Mouse (Mus musculus) kidney, embryonic 16.5 days (tissue): ENCODE results near the gene Fam221b. TPM values are rescaled to one million over a fixed set of nuclear protein-coding genes. Genes with fewer than 3 reads are reported as not detected.

Experiments
- ATAC-seq: fragments of 200-750 bp; cut with Nextera tagmentation; 2 replicates; pipeline ENCODE4 v1.8.0; 2017; ENCODE audit warnings: moderate TSS enrichment; ENCODE audit not compliant: low FRiP score, low TSS enrichment
- H3K27ac ChIP-seq: fragments of 300-500 bp; sonication (generic); 2 replicates; pipeline ENCODE4 v1.5.1; 2014; ENCODE audit warnings: low read length
- H3K27me3 ChIP-seq: fragments of 300-500 bp; sonication (generic); 2 replicates; pipeline ENCODE4 v1.6.1; 2014; ENCODE audit warnings: low read length, control low read depth, mixed read lengths; ENCODE audit not compliant: insufficient read depth
- H3K36me3 ChIP-seq: fragments of 300-500 bp; sonication (generic); 2 replicates; pipeline ENCODE4 v1.6.1; 2014; ENCODE audit warnings: low read length, control low read depth, mixed read lengths; ENCODE audit not compliant: insufficient read depth
- H3K4me1 ChIP-seq: fragments of 300-500 bp; sonication (generic); 2 replicates; pipeline ENCODE4 v1.6.1; 2014; ENCODE audit warnings: low read length, control low read depth, mixed read lengths; ENCODE audit not compliant: insufficient read depth
- H3K4me2 ChIP-seq: fragments of 300-500 bp; sonication (generic); replicated peaks from 2 replicates; pipeline ENCODE4 v1.6.1; 2014; ENCODE audit warnings: low read depth, low read length
- H3K4me3 ChIP-seq: fragments of 300-500 bp; sonication (generic); 2 replicates; pipeline ENCODE4 v1.5.1; 2014; ENCODE audit warnings: mild to moderate bottlenecking, low read length
- H3K9ac ChIP-seq: fragments of 300-500 bp; sonication (generic); replicated peaks from 2 replicates; pipeline ENCODE4 v1.6.1; 2014; ENCODE audit warnings: low read length
- H3K9me3 ChIP-seq: fragments of 300-500 bp; sonication (generic); 2 replicates; pipeline ENCODE4 v1.6.1; 2016; ENCODE audit warnings: low read length, control low read depth
- WGBS: fragments of 180-500 bp; shearing (Covaris S2); extraction: QIAGEN DNeasy Blood & Tissue Kit; methylation state at CpG from one replicate; pipeline ENCODE4 v1.1.7; 2014; 5-methylcytosine and 5-hydroxymethylcytosine counted together
- polyA plus RNA-seq: library from polyadenylated mRNA; unstranded; fragments of >200 nt; fragmentation: Nextera tagmentation; extraction: Ambion mirVana; gene quantifications from 2 replicates; pipeline ENCODE4 v1.2.1, GENCODE M21; 2015

The Fam221b gene
- polyA plus RNA-seq, 1 experiment from 2014 or later: 1.6 TPM

DNA sequence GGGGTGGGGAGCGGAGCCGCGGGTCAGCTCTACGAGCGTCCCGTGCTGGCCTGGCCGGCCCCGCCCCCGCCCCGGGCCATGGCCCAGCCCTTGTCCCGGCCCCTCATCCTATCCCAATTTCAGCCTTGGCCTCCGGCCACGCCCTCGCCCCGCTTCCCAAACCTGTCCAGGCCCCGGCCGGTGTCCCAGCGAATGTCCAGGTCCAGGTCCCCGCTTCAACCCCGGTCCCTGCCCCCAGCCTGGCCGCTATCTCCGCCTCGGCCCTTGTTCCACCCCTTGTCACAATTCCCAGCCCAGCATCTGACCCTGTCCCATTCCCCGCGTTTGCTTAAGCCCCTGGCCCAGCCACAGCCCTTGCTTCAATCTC, 466 bp upstream of the Fam221b start:
- under 1% methylated on average over 22 of the region's 25 CpGs for WGBS

GRCm38 (mm10) chr4:43666412-43666811, 2.5 kb downstream of the Fam221b start:
- Histone ChIP-seq H3K27me3 (peaks cover 38% of the 10 kb centered on the region), H3K27ac (no peak overlapping the region), H3K4me3 (no peak overlapping the region), H3K36me3 (no peaks in the 10 kb centered on the region), H3K4me1 (peaks cover 11% of the 10 kb centered on the region; the same call in 1 of the 2 replicates), H3K4me2 (no peak overlapping the region), H3K9ac (no peak overlapping the region), H3K9me3 (no peaks in the 10 kb centered on the region)
- ATAC-seq: no peak
- WGBS: 16% methylated on average over 4 of the region's 4 CpGs

More for the DNA sequence above, 466 bp upstream of the Fam221b start:
- H3K9ac ChIP-seq: peak overlapping the region; percentile 86
- peak overlapping the region; percentile 68; the same call in 1 of the 2 replicates for H3K27ac ChIP-seq
- H3K4me2 ChIP-seq: peak overlapping the region; percentile 80
- H3K9me3 ChIP-seq: no peaks in the 10 kb centered on the region
- peak overlapping the region; percentile 85 for H3K4me3 ChIP-seq
- no peaks in the 10 kb centered on the region for H3K36me3 ChIP-seq
- H3K27me3 ChIP-seq: peaks cover 18% of the 10 kb centered on the region
- H3K4me1 ChIP-seq: peaks cover 16% of the 10 kb centered on the region; the same call in 1 of the 2 replicates
- ATAC-seq: peak; percentile 86

DNA sequence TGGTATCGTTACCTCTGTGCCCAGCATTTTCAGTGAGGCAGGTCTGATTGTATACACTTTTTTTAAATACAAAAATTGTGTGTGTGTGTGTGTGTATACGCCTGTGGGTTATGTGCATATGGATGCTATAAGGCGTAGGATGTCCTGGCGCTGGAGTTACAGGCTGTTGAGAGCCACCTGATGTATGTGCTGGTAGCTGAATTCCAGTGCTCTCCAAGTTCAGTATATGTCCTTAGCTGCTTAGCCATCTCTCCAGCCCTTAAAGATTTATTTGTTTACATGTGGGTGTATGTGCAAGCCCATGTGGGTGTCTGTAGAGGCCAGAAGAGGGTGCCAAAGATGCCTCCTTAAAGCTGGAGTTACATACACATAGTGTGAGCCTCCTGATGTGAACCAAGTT, 11.8 kb downstream of the Fam221b start:
- peaks cover 17% of the 10 kb centered on the region for H3K4me1 ChIP-seq
- H3K27me3 ChIP-seq: peaks cover 12% of the 10 kb centered on the region
- H3K9me3 ChIP-seq: no peaks in the 10 kb centered on the region
- peak overlapping the region; percentile 81 for H3K4me3 ChIP-seq
- peak overlapping the region; percentile 43 for H3K4me2 ChIP-seq
- no peak for ATAC-seq
- no peak overlapping the region for H3K9ac ChIP-seq
- H3K36me3 ChIP-seq: no peaks in the 10 kb centered on the region
- WGBS: 57% methylated on average over 4 of the region's 4 CpGs
- H3K27ac ChIP-seq: no peak overlapping the region

DNA sequence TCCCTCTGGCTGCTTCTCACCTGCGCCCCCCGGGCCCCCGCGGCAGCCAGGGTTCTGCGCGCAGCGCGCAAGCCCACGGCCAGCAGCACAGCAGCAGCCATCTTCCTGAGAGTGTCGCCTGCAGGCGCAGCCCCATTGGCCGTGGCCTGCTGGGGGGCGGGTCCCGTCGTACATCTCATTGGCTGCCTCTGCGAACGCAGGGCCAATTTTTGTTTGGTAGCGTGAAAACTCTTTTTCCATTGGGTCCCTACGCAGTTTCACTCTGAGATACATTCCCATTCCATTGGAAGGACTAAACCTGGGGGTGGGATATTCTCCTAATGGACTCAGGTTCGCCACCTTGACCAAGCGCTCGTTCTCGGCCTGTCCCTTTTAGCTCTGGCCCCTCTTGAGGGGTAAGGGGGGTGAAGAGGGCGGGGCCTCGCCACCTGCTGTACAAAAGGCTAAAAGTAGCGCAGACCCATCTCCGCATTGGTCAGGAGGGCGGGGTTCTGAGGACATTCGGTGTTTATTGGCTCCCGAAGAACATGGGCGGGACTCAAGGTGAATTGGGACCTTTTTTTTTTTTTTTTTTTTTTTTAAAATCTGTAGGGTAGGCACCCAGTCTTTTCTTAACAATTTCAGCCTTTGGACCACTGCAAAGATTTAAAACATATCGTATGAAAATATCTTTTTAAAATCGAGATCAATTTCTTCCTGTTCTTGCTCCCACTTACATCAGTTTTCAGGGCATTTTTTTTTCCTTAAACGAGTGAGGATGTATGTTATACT, 12.4 kb downstream of the Fam221b start, which contains the start of gene Hint2:
TSS of gene Hint2 (minus strand) at position 128 of the 771 bp plus-strand sequence.
- Histone ChIP-seq H3K36me3 (no peaks in the 10 kb centered on the region), H3K27me3 (0 out of 2 replicates have a peak, but pooled peaks cover 7% of the 10 kb centered on the region), H3K4me1 (peaks cover 17% of the 10 kb centered on the region), H3K4me3 (peak within 1 kb of the TSS; percentile 81), H3K9ac (peak within 1 kb of the TSS; percentile 92), H3K4me2 (peak within 1 kb of the TSS; percentile 69), H3K9me3 (no peaks in the 10 kb centered on the region), H3K27ac (peak within 1 kb of the TSS; percentile 94)
- WGBS: under 1% methylated on average over 34 of the region's 34 CpGs
- peak; percentile 96 for ATAC-seq

DNA sequence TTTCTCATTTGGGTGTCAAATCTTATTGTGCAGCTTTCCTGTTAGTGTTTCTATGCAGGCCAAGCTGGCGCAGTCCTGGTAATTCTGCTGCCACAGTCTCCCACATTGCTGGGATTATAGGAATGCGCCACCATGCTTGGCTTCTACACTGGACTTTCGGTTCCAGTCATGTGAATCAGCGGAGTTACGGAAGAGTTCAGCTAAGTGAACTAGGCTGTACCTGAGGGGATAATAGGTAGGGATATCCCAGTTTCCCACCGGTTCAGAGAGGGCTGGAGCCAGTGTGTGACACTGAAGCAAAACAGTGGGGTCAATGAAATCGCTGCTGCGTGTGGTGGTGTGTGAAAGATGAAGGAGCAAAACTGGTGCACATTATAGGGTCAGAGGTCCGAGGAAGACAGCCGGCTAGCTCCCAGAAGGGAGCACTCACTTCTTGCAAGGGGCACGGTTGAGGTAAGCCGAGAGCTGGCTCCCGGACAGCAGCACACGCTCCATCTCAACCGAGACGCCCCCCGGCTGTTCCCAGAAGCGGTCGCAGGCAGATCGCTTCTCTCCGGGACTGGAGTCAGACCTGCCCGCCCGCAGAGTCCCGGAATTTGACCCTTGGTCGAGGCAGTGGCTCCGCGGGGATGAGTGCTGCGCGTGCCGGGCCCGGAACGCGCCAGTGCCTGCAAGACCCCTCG, 13.1 kb downstream of the Fam221b start:
- peak overlapping the region; percentile 92 for H3K9ac ChIP-seq
- peak; percentile 40; the same call in 1 of the 2 replicates for ATAC-seq
- H3K4me2 ChIP-seq: peak overlapping the region; percentile 69
- H3K9me3 ChIP-seq: no peaks in the 10 kb centered on the region
- no peaks in the 10 kb centered on the region for H3K36me3 ChIP-seq
- H3K27ac ChIP-seq: peak overlapping the region; percentile 94
- peak overlapping the region; percentile 81 for H3K4me3 ChIP-seq
- H3K4me1 ChIP-seq: peaks cover 17% of the 10 kb centered on the region
- 0 out of 2 replicates have a peak, but pooled peaks cover 6% of the 10 kb centered on the region for H3K27me3 ChIP-seq
- WGBS: 5% methylated on average over 34 of the region's 34 CpGs

DNA sequence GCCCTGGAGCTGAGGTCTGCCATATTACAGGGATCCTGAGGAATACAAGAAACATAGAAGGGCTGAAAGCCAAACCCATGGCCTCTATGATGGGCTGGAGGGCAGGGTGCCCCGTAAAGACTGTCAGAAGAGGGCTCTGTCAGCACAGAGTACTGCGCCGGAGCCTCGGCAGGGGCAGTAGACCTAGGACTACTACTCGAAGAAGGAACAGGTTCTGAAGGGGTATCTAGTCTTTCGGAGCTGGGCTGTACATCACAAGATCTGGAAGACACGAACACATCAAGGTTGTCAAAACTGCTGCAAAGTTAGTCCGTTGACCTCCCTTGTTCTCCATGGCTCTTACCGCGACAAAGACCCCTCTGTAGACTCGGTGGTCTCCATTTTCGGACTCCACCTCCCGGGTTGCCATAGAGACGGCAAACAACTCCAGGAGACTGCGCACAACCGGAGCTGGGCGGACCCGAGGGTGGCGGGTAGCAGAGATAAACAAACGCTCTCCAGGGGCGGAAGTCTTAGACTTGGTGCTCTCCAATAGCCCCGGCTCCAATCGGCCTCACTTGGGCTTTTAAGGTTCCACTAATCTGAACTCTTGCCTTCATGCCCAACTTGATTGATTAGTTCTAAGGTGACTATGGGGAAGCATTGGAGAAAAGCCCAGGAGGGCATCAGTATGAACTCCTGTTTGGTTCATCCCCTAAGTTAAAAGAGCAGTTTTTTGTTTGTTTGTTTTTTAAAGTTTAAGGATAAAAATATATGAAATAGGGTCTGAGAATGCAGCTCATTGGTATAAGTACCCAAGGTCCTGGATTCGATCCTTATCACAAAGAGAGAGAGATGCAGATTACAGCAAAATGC, 15.6 kb downstream of the Fam221b start, which contains the start of gene Spag8:
TSS of gene Spag8 (minus strand) at position 434 of the 855 bp plus-strand sequence.
- Histone ChIP-seq H3K27me3 (no peaks in the 10 kb centered on the region), H3K4me2 (peak within 1 kb of the TSS; percentile 47), H3K9me3 (peaks cover 8% of the 10 kb centered on the region), H3K9ac (no peak within 1 kb of the TSS), H3K4me3 (peak within 1 kb of the TSS; percentile 26), H3K36me3 (peaks cover 12% of the 10 kb centered on the region; the same call in 1 of the 2 replicates), H3K27ac (no peak within 1 kb of the TSS), H3K4me1 (peaks cover 17% of the 10 kb centered on the region)
- no peak for ATAC-seq
- WGBS: 20% methylated on average over 24 of the region's 24 CpGs

- Histone ChIP-seq H3K9ac (no peak overlapping the region), H3K4me1 (peaks cover 17% of the 10 kb centered on the region), H3K4me2 (no peak overlapping the region), H3K27ac (no peak overlapping the region), H3K27me3 (no peaks in the 10 kb centered on the region), H3K4me3 (no peak overlapping the region), H3K9me3 (peaks cover 8% of the 10 kb centered on the region), H3K36me3 (peaks cover 12% of the 10 kb centered on the region; the same call in 1 of the 2 replicates)
- no peak for ATAC-seq
- WGBS: 84% methylated on average over 4 of the region's 4 CpGs
Observed at GRCm38 (mm10) chr4:43652726-43653125, 16.2 kb downstream of the Fam221b start.

DNA sequence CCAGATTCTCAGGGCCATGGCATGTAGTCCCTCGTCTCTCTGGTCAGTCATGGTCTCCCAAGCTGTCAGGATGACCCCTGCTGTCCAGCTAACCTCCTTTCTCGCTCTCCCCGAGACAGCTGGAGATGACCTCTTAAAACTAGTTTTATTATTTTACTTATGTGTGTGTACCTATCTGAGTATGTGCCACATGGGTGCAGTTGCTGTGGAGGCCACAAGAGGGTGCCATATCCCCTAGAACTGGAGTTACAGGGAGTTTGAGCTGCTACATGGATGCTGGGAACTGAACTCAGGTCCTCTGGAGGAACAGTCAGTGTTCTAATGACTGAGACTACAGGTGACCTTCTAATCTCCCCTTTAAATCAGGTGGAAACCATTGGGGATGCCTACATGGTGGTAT, 19.2 kb downstream of the Fam221b start:
- Histone ChIP-seq H3K4me1 (peaks cover 10% of the 10 kb centered on the region; the same call in 1 of the 2 replicates), H3K36me3 (peaks cover 12% of the 10 kb centered on the region; the same call in 1 of the 2 replicates)

DNA sequence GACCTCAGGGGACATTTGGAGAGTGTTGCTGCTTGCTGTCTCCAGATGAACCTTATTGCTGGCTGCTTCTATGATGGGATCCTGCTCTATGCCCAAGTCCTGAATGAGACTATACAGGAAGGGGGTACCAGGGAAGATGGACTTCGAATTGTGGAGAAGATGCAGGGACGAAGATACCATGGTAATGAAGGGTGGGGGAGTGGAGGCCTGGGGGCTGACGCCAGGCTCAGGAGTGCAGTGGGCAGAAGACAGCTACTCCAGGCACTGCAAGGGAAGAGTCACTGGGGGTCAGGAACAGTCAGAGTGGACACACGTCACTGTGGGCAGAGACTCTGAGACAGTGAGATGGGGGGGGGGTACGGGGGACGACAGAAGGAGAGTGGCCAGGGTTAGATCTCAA, 28.5 kb downstream of the Fam221b start:
- H3K4me3 ChIP-seq: no peak overlapping the region
- H3K4me2 ChIP-seq: no peak overlapping the region
- H3K27me3 ChIP-seq: no peaks in the 10 kb centered on the region
- H3K9ac ChIP-seq: no peak overlapping the region
- no peak overlapping the region for H3K27ac ChIP-seq
- no peaks in the 10 kb centered on the region for H3K4me1 ChIP-seq
- 86% methylated on average over 6 of the region's 6 CpGs for WGBS
- no peaks in the 10 kb centered on the region for H3K9me3 ChIP-seq
- no peaks in the 10 kb centered on the region for H3K36me3 ChIP-seq
- no peak for ATAC-seq

More for the DNA sequence above, 19.2 kb downstream of the Fam221b start:
- Histone ChIP-seq H3K4me3 (no peak overlapping the region), H3K9me3 (peaks cover 8% of the 10 kb centered on the region), H3K4me2 (no peak overlapping the region), H3K27ac (no peak overlapping the region), H3K9ac (no peak overlapping the region), H3K27me3 (no peaks in the 10 kb centered on the region)
- no peak for ATAC-seq
- 94% methylated on average over 3 of the region's 3 CpGs for WGBS
